Mouse (Mus musculus) neural tube, embryonic 10.5 days (tissue): ENCODE measurements around the gene Cdkl5.

Experiments
- DNase-seq: peaks from one replicate; pipeline ENCODE4 v3.0.0-alpha.2; 2017; ENCODE audit warnings: low spot score; ENCODE audit errors: extremely low spot score

The Cdkl5 gene

GRCm38 (mm10) chrX:160994543-160995121, at the start of gene Cdkl5:
Cdkl5 (minus strand) TSS chrX:160994704.
- DNase-seq = peak; percentile 84

DNA sequence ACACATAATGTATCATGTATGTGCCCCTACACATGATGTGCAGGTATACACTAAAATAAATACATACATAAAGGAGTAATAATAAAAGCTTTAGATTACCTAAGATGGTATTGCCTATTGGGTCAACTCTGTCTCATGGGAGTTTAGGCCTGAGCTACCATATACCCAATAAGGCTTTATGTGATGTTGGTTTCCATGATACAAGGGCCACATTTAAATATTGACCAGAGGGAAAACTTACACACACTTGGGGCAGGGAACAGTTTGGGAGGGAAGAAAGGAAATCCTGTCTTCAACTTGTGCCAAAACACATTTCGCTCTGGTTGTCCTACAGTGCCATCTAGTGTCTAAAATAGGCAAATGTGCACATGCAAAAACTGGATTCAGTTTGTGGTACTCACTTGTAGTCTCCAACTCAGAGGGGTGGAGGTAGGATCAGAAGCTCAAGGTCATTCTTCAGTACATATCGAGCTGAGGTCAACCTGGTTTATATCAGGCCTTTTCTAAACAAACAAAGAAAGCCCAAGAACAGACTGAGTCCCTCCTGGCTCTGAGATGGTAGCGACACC, 38.8 kb upstream of the Cdkl5 start:
- peak; percentile 21 for DNase-seq

GRCm38 (mm10) chrX:161032423-161032822, 37.9 kb upstream of the Cdkl5 start:
- DNase-seq = no peak

DNA sequence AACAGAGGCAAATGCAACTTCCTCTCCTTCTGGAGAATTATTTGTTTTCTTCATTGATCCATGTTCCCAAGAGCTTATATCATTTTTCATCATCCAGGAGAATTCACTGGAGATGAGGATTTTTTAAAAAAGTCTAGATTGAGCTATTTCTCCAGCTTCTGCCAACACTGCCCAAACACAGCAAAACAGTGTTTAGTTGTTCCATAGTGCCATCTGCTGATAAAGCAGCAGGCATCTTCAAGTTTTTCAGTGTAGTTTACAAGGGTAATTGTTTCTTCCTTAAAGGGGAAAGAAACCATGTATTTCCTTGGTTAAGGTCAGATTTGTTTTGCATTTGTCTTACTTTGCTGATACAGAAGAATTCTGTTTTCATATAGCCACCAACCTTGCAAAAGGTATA, 35.7 kb upstream of the Cdkl5 start:
- DNase-seq = no peak

DNA sequence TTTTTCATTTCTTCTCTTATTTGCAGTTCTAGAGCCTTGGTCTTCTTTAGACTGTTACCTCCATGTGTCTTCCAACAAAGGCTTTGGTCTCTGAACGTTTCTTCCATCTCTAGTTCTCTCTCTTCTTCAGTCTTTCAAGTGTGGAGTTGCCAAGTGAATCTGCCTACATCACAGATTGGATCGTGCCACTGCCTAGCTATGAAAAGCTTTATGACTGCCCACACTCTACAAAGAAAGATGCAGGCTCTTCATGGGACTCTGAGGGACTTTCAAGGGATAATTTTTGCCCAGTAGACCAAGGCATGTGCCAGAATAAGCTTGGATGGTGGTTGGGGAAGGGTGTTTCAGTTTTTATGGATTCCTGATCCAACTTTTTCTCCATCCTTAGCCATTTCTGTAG, 30.0 kb upstream of the Cdkl5 start:
- no peak for DNase-seq

- no peak for DNase-seq
Observed at GRCm38 (mm10) chrX:161021548-161021947, 27.0 kb upstream of the Cdkl5 start.

GRCm38 (mm10) chrX:161018179-161018578, 23.7 kb upstream of the Cdkl5 start:
- no peak for DNase-seq

DNA sequence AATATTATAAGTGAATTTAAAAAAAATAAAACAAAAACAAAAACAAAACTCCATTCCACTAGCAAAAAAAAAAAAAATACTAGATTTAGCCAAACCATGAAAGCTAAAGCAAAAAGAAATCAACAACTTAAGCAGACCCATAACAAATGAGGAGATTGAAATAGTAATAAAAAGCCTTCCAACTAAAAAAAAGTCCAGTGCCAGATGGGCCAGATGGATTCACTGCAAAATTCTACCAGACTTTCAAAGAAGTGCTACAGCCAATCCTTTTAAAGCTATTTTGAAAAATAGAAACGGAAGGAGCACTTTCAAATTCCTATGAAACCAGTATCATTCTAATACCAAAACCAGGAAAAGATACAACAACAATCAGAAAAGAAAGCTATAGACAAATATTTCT, 11.8 kb upstream of the Cdkl5 start:
- DNase-seq = no peak

- peak; percentile 17 for DNase-seq
Observed at GRCm38 (mm10) chrX:160996051-160996450, 1.5 kb upstream of the Cdkl5 start.

DNA sequence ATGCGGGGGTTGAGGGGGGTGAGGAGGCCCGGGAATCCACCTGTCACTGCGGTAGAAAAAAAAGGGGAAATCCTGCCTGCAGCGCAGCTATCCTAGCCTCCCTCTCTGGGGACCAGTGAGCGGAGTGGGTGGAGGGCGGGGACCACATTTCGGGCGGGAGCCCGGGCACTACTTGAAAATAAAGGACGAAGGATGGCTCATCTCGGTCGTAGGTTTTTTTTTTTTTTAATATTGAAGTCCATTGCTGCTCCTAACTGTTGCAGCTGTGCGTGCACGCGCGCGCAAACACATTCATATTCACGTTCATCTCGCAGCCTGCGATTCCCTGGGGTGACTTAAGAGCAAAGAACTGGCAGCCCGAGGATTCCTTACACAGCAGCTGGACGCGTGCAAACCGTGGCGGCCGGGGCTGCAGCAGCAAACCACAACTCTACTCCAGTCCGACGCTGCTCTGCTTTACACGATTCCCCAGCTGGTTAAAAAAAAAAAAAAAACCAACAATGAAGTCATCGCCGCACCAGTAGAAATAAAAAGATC, 695 bp upstream of the Cdkl5 start:
- no peak for DNase-seq

GRCm38 (mm10) chrX:160993749-160994539, 560 bp downstream of the Cdkl5 start:
- no peak for DNase-seq

- DNase-seq = no peak
Observed at GRCm38 (mm10) chrX:160992703-160993102, 1.8 kb downstream of the Cdkl5 start.

DNA sequence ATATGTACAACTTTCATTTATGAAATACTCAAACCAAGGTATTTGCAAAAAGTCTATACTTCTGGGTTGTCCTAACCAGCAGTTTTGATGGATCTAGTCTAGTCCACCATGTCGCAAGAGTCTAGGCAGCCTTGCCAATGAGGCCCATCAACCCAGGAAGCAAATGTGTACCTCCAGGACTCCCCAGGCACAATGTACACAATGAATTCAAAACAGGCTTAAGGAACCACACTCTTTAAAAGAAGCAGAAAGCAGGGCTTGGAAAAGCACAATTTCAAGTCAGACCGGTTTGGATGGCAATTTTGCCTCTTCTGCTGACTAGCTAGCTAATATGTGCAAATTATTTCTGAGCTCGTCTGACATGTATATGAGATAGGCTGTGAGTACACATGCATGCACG, 4.2 kb downstream of the Cdkl5 start:
- DNase-seq = no peak

DNA sequence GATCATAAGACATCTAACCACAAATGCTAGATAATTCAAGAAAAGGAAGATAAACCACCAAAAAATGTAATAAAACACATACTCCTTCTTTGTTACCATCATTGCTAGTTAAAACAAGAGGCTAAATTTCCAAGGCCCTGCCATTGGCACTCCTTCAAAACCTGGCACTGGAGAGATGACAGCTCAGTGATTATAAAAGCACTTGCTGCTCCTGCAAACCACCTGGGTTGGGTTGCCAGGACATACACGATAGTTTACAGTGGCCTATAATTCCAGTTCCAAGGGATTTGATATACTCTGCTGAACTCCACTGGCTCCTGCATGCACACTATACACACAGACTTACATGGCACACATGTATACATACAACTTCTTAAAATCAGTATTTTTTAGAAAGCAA, 16.6 kb downstream of the Cdkl5 start:
- no peak for DNase-seq

- no peak for DNase-seq
Observed at GRCm38 (mm10) chrX:160971991-160972545, 22.4 kb downstream of the Cdkl5 start.

GRCm38 (mm10) chrX:160958593-160959131, 35.8 kb downstream of the Cdkl5 start:
- no peak for DNase-seq

GRCm38 (mm10) chrX:160949583-160949982, 44.9 kb downstream of the Cdkl5 start:
- no peak for DNase-seq

GRCm38 (mm10) chrX:160944722-160945121, 49.8 kb downstream of the Cdkl5 start:
- no peak for DNase-seq

- no peak for DNase-seq
Observed at GRCm38 (mm10) chrX:160935541-160935940, 59.0 kb downstream of the Cdkl5 start.

GRCm38 (mm10) chrX:160930656-160931055, 63.8 kb downstream of the Cdkl5 start:
- DNase-seq = no peak

DNA sequence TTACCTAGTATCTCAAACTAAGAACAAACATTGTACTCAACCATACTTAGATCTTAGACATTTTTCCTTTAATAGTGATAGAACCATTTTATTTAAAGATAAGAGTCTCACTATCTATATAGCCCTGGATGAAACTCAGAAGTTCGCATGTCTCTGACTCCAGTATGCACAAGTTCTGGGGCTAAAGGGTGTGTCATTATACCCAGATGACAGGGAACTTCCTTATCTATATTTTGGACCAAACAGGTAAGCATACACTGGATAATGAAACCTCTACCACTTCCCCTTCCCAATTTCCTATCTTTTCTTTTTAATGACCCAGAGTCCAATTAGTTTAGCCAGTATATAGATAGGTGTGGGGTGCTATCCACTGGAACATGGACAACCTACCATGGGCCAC, 65.6 kb downstream of the Cdkl5 start:
- no peak for DNase-seq
